Mouse (Mus musculus): ENCODE results near the gene Tdrkh. TPM values are rescaled to one million over a fixed set of nuclear protein-coding genes. Genes with fewer than 3 reads are reported as not detected.
A peak's percentile ranks its signal among the peaks of the same experiment; 100 is the strongest.

Gene Tdrkh
- total RNA-seq, 1 experiment from 2014 or later = 9.5 TPM

- ATAC-seq (replicated peaks in 1 of 2; ENCODE audit: insufficient read depth in 1 of 2, low FRiP score in 2 of 2, low TSS enrichment in 1 of 2, low read depth in 1 of 2, poor library complexity in 2 of 2, severe bottlenecking in 2 of 2) = peak; percentile 29 to 56; a peak in 3 of 4 replicates
Observed at GRCm38 (mm10) chr3:94430980-94431379, 17.9 kb downstream of the Tdrkh start.

- no peak for ATAC-seq (replicated peaks in 1 of 2; ENCODE audit: insufficient read depth in 1 of 2, low FRiP score in 2 of 2, low TSS enrichment in 1 of 2, low read depth in 1 of 2, poor library complexity in 2 of 2, severe bottlenecking in 2 of 2)
Observed at GRCm38 (mm10) chr3:94434305-94434704, 21.2 kb downstream of the Tdrkh start.

GRCm38 (mm10) chr3:94436420-94436819, 23.3 kb downstream of the Tdrkh start:
- no peak for ATAC-seq (replicated peaks in 1 of 2; ENCODE audit: insufficient read depth in 1 of 2, low FRiP score in 2 of 2, low TSS enrichment in 1 of 2, low read depth in 1 of 2, poor library complexity in 2 of 2, severe bottlenecking in 2 of 2)

GRCm38 (mm10) chr3:94441182-94441581, 28.1 kb downstream of the Tdrkh start:
- ATAC-seq (replicated peaks in 1 of 2; ENCODE audit: insufficient read depth in 1 of 2, low FRiP score in 2 of 2, low TSS enrichment in 1 of 2, low read depth in 1 of 2, poor library complexity in 2 of 2, severe bottlenecking in 2 of 2) = no peak; a peak in 1 of 4 replicates

GRCm38 (mm10) chr3:94442951-94443596, 30.0 kb downstream of the Tdrkh start, which contains the start of gene Mrpl9:
Gene Mrpl9 (plus strand): TSS chr3:94443318.
- ATAC-seq (replicated peaks in 1 of 2; ENCODE audit: insufficient read depth in 1 of 2, low FRiP score in 2 of 2, low TSS enrichment in 1 of 2, low read depth in 1 of 2, poor library complexity in 2 of 2, severe bottlenecking in 2 of 2) = peak; percentile 94 to 96

- ATAC-seq (replicated peaks in 1 of 2; ENCODE audit: insufficient read depth in 1 of 2, low FRiP score in 2 of 2, low TSS enrichment in 1 of 2, low read depth in 1 of 2, poor library complexity in 2 of 2, severe bottlenecking in 2 of 2) = peak; percentile 1 to 3; a peak in 1 of 4 replicates
Observed at GRCm38 (mm10) chr3:94443597-94443964, 30.5 kb downstream of the Tdrkh start, which contains the start of gene Oaz3. Gene Oaz3 (minus strand): TSS chr3:94443915.

- ATAC-seq (replicated peaks in 1 of 2; ENCODE audit: insufficient read depth in 1 of 2, low FRiP score in 2 of 2, low TSS enrichment in 1 of 2, low read depth in 1 of 2, poor library complexity in 2 of 2, severe bottlenecking in 2 of 2) = no peak
Observed at GRCm38 (mm10) chr3:94449377-94449776, 36.3 kb downstream of the Tdrkh start.

- ATAC-seq (replicated peaks in 1 of 2; ENCODE audit: insufficient read depth in 1 of 2, low FRiP score in 2 of 2, low TSS enrichment in 1 of 2, low read depth in 1 of 2, poor library complexity in 2 of 2, severe bottlenecking in 2 of 2) = peak; percentile 94 to 96
Observed at GRCm38 (mm10) chr3:94456529-94457000, 43.5 kb downstream of the Tdrkh start.

- no peak for ATAC-seq (replicated peaks in 1 of 2; ENCODE audit: insufficient read depth in 1 of 2, low FRiP score in 2 of 2, low TSS enrichment in 1 of 2, low read depth in 1 of 2, poor library complexity in 2 of 2, severe bottlenecking in 2 of 2)
Observed at GRCm38 (mm10) chr3:94457055-94457454, 44.0 kb downstream of the Tdrkh start.

- ATAC-seq (replicated peaks in 1 of 2; ENCODE audit: insufficient read depth in 1 of 2, low FRiP score in 2 of 2, low TSS enrichment in 1 of 2, low read depth in 1 of 2, poor library complexity in 2 of 2, severe bottlenecking in 2 of 2) = no peak
Observed at GRCm38 (mm10) chr3:94459834-94460233, 46.8 kb downstream of the Tdrkh start.

- no peak for ATAC-seq (replicated peaks in 1 of 2; ENCODE audit: insufficient read depth in 1 of 2, low FRiP score in 2 of 2, low TSS enrichment in 1 of 2, low read depth in 1 of 2, poor library complexity in 2 of 2, severe bottlenecking in 2 of 2)
Observed at GRCm38 (mm10) chr3:94463926-94464578, 51.0 kb downstream of the Tdrkh start.

GRCm38 (mm10) chr3:94465632-94466430, 52.8 kb downstream of the Tdrkh start:
- no peak for ATAC-seq (replicated peaks in 1 of 2; ENCODE audit: insufficient read depth in 1 of 2, low FRiP score in 2 of 2, low TSS enrichment in 1 of 2, low read depth in 1 of 2, poor library complexity in 2 of 2, severe bottlenecking in 2 of 2)

GRCm38 (mm10) chr3:94468931-94469330, 55.9 kb downstream of the Tdrkh start:
- peak in 1 of 2 experiments; percentile 47; a peak in 1 of 4 replicates for ATAC-seq (replicated peaks in 1 of 2; ENCODE audit: insufficient read depth in 1 of 2, low FRiP score in 2 of 2, low TSS enrichment in 1 of 2, low read depth in 1 of 2, poor library complexity in 2 of 2, severe bottlenecking in 2 of 2)

GRCm38 (mm10) chr3:94472447-94473114, 59.5 kb downstream of the Tdrkh start:
- ATAC-seq (replicated peaks in 1 of 2; ENCODE audit: insufficient read depth in 1 of 2, low FRiP score in 2 of 2, low TSS enrichment in 1 of 2, low read depth in 1 of 2, poor library complexity in 2 of 2, severe bottlenecking in 2 of 2) = no peak

GRCm38 (mm10) chr3:94473115-94473505, 60.0 kb downstream of the Tdrkh start:
- ATAC-seq (replicated peaks in 1 of 2; ENCODE audit: insufficient read depth in 1 of 2, low FRiP score in 2 of 2, low TSS enrichment in 1 of 2, low read depth in 1 of 2, poor library complexity in 2 of 2, severe bottlenecking in 2 of 2) = no peak

GRCm38 (mm10) chr3:94473567-94474232, 60.6 kb downstream of the Tdrkh start:
- no peak for ATAC-seq (replicated peaks in 1 of 2; ENCODE audit: insufficient read depth in 1 of 2, low FRiP score in 2 of 2, low TSS enrichment in 1 of 2, low read depth in 1 of 2, poor library complexity in 2 of 2, severe bottlenecking in 2 of 2)

Measured in hematopoietic stem cell, adult 5-6 weeks (primary cell).